Mouse (Mus musculus) heart, embryonic 15.5 days (tissue): ENCODE measurements around the gene Snph. TPM values are rescaled to one million over a fixed set of nuclear protein-coding genes. Genes with fewer than 3 reads are reported as not detected.

Experiments
- ATAC-seq: fragments of 200-750 bp; cut with Nextera tagmentation; replicated peaks from 2 replicates; pipeline ENCODE4 v1.8.0; 2017; ENCODE audit warnings: low read depth, moderate TSS enrichment; ENCODE audit not compliant: insufficient number of reproducible peaks, insufficient read depth, low FRiP score
- H3K27ac ChIP-seq: fragments of 300-500 bp; sonication (generic); 2 replicates; pipeline ENCODE4 v1.5.1; 2015; ENCODE audit warnings: mild to moderate bottlenecking, inconsistent platforms
- H3K27me3 ChIP-seq: fragments of 300-500 bp; sonication (generic); 2 replicates; pipeline ENCODE4 v1.6.1; 2015; ENCODE audit warnings: inconsistent platforms
- H3K36me3 ChIP-seq: fragments of 300-500 bp; sonication (generic); 2 replicates; pipeline ENCODE4 v1.6.1; 2015; ENCODE audit warnings: mild to moderate bottlenecking, inconsistent platforms
- H3K4me1 ChIP-seq: fragments of 300-500 bp; sonication (generic); replicated peaks from 2 replicates; pipeline ENCODE4 v1.6.1; 2015; ENCODE audit warnings: inconsistent platforms
- H3K4me2 ChIP-seq: fragments of 300-500 bp; sonication (generic); 2 replicates; pipeline ENCODE4 v1.6.1; 2015; ENCODE audit warnings: inconsistent platforms, mild to moderate bottlenecking, moderate library complexity
- H3K4me3 ChIP-seq: fragments of 300-500 bp; sonication (generic); 2 replicates; pipeline ENCODE4 v1.5.1; 2015; ENCODE audit warnings: mild to moderate bottlenecking, inconsistent platforms
- H3K9ac ChIP-seq: fragments of 300-500 bp; sonication (generic); 2 replicates; pipeline ENCODE4 v1.6.1; 2015; ENCODE audit warnings: mild to moderate bottlenecking, inconsistent platforms
- H3K9me3 ChIP-seq: fragments of 300-500 bp; sonication (generic); replicated peaks from 2 replicates; pipeline ENCODE4 v1.6.1; 2016; ENCODE audit warnings: inconsistent platforms
- WGBS: fragments of 180-500 bp; shearing (Covaris S2); methylation state at CpG from one replicate; pipeline ENCODE4 v1.1.7; 2015; ENCODE audit warnings: mixed read lengths; 5-methylcytosine and 5-hydroxymethylcytosine counted together
- polyA plus RNA-seq: library from polyadenylated mRNA; unstranded; fragments of >200 nt; fragmentation: Nextera tagmentation; extraction: Ambion mirVana; gene quantifications from 2 replicates; pipeline ENCODE4 v1.2.1, GENCODE M21; 2015

The Snph gene
- polyA plus RNA-seq, 1 experiment from 2014 or later: 0.25 TPM

- H3K9ac ChIP-seq: no peak overlapping the region
- no peak overlapping the region for H3K4me3 ChIP-seq
- no peak for ATAC-seq
- H3K4me2 ChIP-seq: no peak overlapping the region
- H3K27me3 ChIP-seq: peaks cover 10% of the 10 kb centered on the region; the same call in 1 of the 2 replicates
- H3K36me3 ChIP-seq: no peaks in the 10 kb centered on the region
- no peaks in the 10 kb centered on the region; the same call in 1 of the 2 replicates for H3K4me1 ChIP-seq
- H3K9me3 ChIP-seq: no peaks in the 10 kb centered on the region
- WGBS: 41% methylated on average over 4 of the region's 4 CpGs
- no peak overlapping the region for H3K27ac ChIP-seq
These were observed 30.3 kb downstream of the Snph start for GRCm38 (mm10) chr2:151602106-151602505.

- Histone ChIP-seq H3K36me3 (no peaks in the 10 kb centered on the region), H3K27me3 (peaks cover 16% of the 10 kb centered on the region; the same call in 1 of the 2 replicates), H3K4me1 (no peaks in the 10 kb centered on the region; the same call in 1 of the 2 replicates), H3K9ac (no peak overlapping the region), H3K9me3 (no peaks in the 10 kb centered on the region), H3K4me2 (no peak overlapping the region), H3K4me3 (no peak overlapping the region), H3K27ac (no peak overlapping the region)
- no peak for ATAC-seq
- WGBS: 61% methylated on average over 2 of the region's 2 CpGs
These were observed 34.3 kb downstream of the Snph start for GRCm38 (mm10) chr2:151598068-151598467.

- no peak for ATAC-seq
- Histone ChIP-seq H3K4me1 (no peaks in the 10 kb centered on the region), H3K9ac (no peak overlapping the region), H3K27me3 (no peaks in the 10 kb centered on the region), H3K27ac (no peak overlapping the region), H3K9me3 (no peaks in the 10 kb centered on the region), H3K4me3 (no peak overlapping the region), H3K4me2 (no peak overlapping the region), H3K36me3 (no peaks in the 10 kb centered on the region)
- 57% methylated on average over 9 of the region's 9 CpGs for WGBS
These were observed 45.1 kb downstream of the Snph start for GRCm38 (mm10) chr2:151587306-151587705.

GRCm38 (mm10) chr2:151586807-151587206 lies 45.6 kb downstream of the Snph start:
- no peaks in the 10 kb centered on the region for H3K9me3 ChIP-seq
- H3K4me2 ChIP-seq: no peak overlapping the region
- H3K9ac ChIP-seq: no peak overlapping the region
- no peak overlapping the region for H3K27ac ChIP-seq
- no peaks in the 10 kb centered on the region for H3K36me3 ChIP-seq
- no peak overlapping the region for H3K4me3 ChIP-seq
- WGBS: 93% methylated on average over 1 of the region's 1 CpGs
- ATAC-seq: no peak
- no peaks in the 10 kb centered on the region for H3K27me3 ChIP-seq
- H3K4me1 ChIP-seq: no peaks in the 10 kb centered on the region

- Histone ChIP-seq H3K27me3 (no peaks in the 10 kb centered on the region), H3K4me2 (no peak overlapping the region), H3K4me3 (no peak overlapping the region), H3K27ac (no peak overlapping the region), H3K4me1 (0 out of 2 replicates have a peak, but pooled peaks cover under 1% of the 10 kb centered on the region), H3K36me3 (no peaks in the 10 kb centered on the region), H3K9ac (no peak overlapping the region), H3K9me3 (no peaks in the 10 kb centered on the region)
- 35% methylated on average over 3 of the region's 3 CpGs for WGBS
- ATAC-seq: no peak
These were observed 46.5 kb downstream of the Snph start for GRCm38 (mm10) chr2:151585934-151586333.

- no peak overlapping the region for H3K9ac ChIP-seq
- no peak overlapping the region for H3K4me3 ChIP-seq
- H3K4me1 ChIP-seq: peaks cover 14% of the 10 kb centered on the region
- H3K4me2 ChIP-seq: no peak overlapping the region
- no peak for ATAC-seq
- H3K36me3 ChIP-seq: no peaks in the 10 kb centered on the region
- H3K9me3 ChIP-seq: no peaks in the 10 kb centered on the region
- peaks cover 6% of the 10 kb centered on the region; the same call in 1 of the 2 replicates for H3K27me3 ChIP-seq
- WGBS: 38% methylated on average over 1 of the region's 1 CpGs
- no peak overlapping the region for H3K27ac ChIP-seq
These were observed 51.4 kb downstream of the Snph start for GRCm38 (mm10) chr2:151580945-151581344.

- H3K4me1 ChIP-seq: peaks cover 22% of the 10 kb centered on the region
- no peak overlapping the region for H3K9ac ChIP-seq
- WGBS: 48% methylated on average over 4 of the region's 4 CpGs
- peaks cover 6% of the 10 kb centered on the region; the same call in 1 of the 2 replicates for H3K27me3 ChIP-seq
- H3K36me3 ChIP-seq: no peaks in the 10 kb centered on the region
- ATAC-seq: no peak
- H3K9me3 ChIP-seq: no peaks in the 10 kb centered on the region
- no peak overlapping the region for H3K4me3 ChIP-seq
- no peak overlapping the region for H3K27ac ChIP-seq
- H3K4me2 ChIP-seq: no peak overlapping the region
These were observed 53.2 kb downstream of the Snph start for GRCm38 (mm10) chr2:151579183-151579582.

- Histone ChIP-seq H3K9me3 (no peaks in the 10 kb centered on the region), H3K27me3 (peaks cover 9% of the 10 kb centered on the region; the same call in 1 of the 2 replicates), H3K4me2 (peak overlapping the region; percentile 86), H3K9ac (peak overlapping the region; percentile 58), H3K4me3 (peak overlapping the region; percentile 51), H3K4me1 (peaks cover 21% of the 10 kb centered on the region), H3K36me3 (no peaks in the 10 kb centered on the region), H3K27ac (peak overlapping the region; percentile 88)
- ATAC-seq: peak; percentile 86
- 2% methylated on average over 38 of the region's 38 CpGs for WGBS
These were observed 56.5 kb downstream of the Snph start for GRCm38 (mm10) chr2:151575699-151576389.

- H3K4me3 ChIP-seq: peak overlapping the region; percentile 51
- WGBS: 26% methylated on average over 7 of the region's 7 CpGs
- ATAC-seq: no peak
These were observed 57.2 kb downstream of the Snph start for GRCm38 (mm10) chr2:151575119-151575698.

GRCm38 (mm10) chr2:151574607-151575006 lies 57.8 kb downstream of the Snph start:
- ATAC-seq: no peak
- Histone ChIP-seq H3K36me3 (no peaks in the 10 kb centered on the region), H3K27ac (no peak overlapping the region), H3K27me3 (peaks cover 9% of the 10 kb centered on the region; the same call in 1 of the 2 replicates), H3K4me1 (peaks cover 14% of the 10 kb centered on the region), H3K9me3 (no peaks in the 10 kb centered on the region), H3K9ac (no peak overlapping the region), H3K4me3 (no peak overlapping the region), H3K4me2 (no peak overlapping the region)
- 73% methylated on average over 5 of the region's 5 CpGs for WGBS

More at GRCm38 (mm10) chr2:151575119-151575698, 57.2 kb downstream of the Snph start:
- Histone ChIP-seq H3K36me3 (no peaks in the 10 kb centered on the region), H3K27me3 (peaks cover 9% of the 10 kb centered on the region; the same call in 1 of the 2 replicates), H3K4me2 (peak overlapping the region; percentile 86), H3K9me3 (no peaks in the 10 kb centered on the region), H3K27ac (peak overlapping the region; percentile 88), H3K4me1 (peaks cover 16% of the 10 kb centered on the region), H3K9ac (peak overlapping the region; percentile 58; the same call in 1 of the 2 replicates)

- Histone ChIP-seq H3K4me3 (no peak overlapping the region), H3K36me3 (no peaks in the 10 kb centered on the region), H3K9me3 (no peaks in the 10 kb centered on the region), H3K9ac (no peak overlapping the region), H3K27me3 (peaks cover 9% of the 10 kb centered on the region; the same call in 1 of the 2 replicates), H3K27ac (no peak overlapping the region), H3K4me1 (peaks cover 14% of the 10 kb centered on the region), H3K4me2 (no peak overlapping the region)
- WGBS: 61% methylated on average over 3 of the region's 3 CpGs
- ATAC-seq: no peak
These were observed 58.7 kb downstream of the Snph start for GRCm38 (mm10) chr2:151573667-151574066.
